Mouse (Mus musculus): ENCODE measurements around the gene 4932414N04Rik. TPM values are rescaled to one million over a fixed set of nuclear protein-coding genes. Genes with fewer than 3 reads are reported as not detected.
A peak's percentile ranks its signal among the peaks of the same experiment; 100 is the strongest.

The 4932414N04Rik gene
- polyA plus RNA-seq, 1 experiment from 2014 or later = not detected

DNA sequence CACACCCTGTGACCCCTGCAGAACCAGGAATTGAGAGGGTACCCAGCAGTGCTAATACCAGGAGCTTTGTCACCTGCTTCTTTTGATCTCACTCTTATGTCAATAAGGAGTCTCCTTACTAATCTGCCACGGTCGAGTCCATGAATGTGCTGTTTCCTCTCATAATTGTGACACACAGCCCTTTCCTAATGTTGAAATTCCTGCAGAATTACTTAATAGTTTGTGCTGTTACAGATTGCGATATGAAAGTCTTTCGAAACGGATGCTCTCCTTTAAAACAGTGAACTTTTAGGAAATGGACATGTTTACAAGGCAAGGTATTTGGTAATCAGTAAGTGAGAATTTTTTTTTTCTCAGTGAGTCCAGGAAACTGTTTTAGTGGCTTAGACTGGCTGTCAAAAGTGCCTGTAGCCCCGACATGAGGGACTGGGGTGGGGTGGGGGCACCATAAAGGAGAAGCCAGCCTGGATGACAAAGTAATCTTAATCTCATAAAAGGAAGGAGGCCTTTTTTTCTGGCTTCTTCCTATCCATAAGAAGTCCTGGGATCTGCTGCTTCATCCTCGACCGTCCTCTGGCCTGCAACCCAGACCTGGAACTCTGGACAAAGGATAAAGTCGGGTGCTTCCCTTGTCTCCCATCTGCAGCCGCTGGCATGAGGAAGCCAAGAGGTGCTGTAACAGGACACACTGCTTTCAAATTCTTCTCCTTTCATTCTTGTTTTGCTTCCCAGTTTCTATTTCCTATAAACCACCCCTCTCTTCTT lies 139.9 kb downstream of the 4932414N04Rik start:
- ATAC-seq (ENCODE audit: low FRiP score) = no peak

DNA sequence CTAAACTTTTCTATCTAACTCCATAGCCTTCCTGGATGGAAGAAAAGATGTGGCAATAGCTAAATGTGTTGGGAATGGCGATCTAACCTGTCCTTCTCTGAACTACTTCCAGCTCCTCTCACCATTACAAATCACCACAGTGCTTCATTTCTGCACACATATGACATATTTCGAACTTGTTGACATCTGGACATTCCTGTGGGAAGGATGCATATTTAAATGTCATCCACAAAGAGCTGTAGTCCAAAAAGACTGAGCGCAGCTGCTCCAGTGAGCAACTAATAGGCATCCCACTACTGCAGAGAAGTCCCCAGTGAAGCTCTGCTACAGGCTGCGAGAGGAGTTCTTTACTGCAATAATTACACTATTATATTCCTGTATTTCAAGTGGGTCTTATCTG lies 140.8 kb downstream of the 4932414N04Rik start:
- Histone ChIP-seq H3K27ac (ENCODE audit: low read depth, low read length) (no peak overlapping the region), H3K9me3 (ENCODE audit: control insufficient read depth, low read length) (no peaks in the 10 kb centered on the region), H3K9ac (ENCODE audit: low read length) (no peak overlapping the region), H3K36me3 (ENCODE audit: control insufficient read depth, insufficient read depth, low read length) (no peaks in the 10 kb centered on the region), H3K4me1 (ENCODE audit: control insufficient read depth, insufficient read depth, low read length) (no peaks in the 10 kb centered on the region), H3K4me3 (ENCODE audit: low read depth, low read length) (no peak overlapping the region), H3K4me2 (no peak overlapping the region), H3K27me3 (ENCODE audit: control insufficient read depth, insufficient read depth, low read length) (no peaks in the 10 kb centered on the region)
- DNase-seq (ENCODE audit: low spot score, missing footprints) = peak; percentile 82
- ATAC-seq (ENCODE audit: low FRiP score) = no peak
- 82% methylated on average over 4 of the region's 4 CpGs for WGBS

More for the DNA sequence above, 139.9 kb downstream of the 4932414N04Rik start:
- Histone ChIP-seq H3K4me3 (ENCODE audit: low read depth, low read length) (no peak overlapping the region), H3K36me3 (ENCODE audit: control insufficient read depth, insufficient read depth, low read length) (no peaks in the 10 kb centered on the region), H3K27ac (ENCODE audit: low read depth, low read length) (no peak overlapping the region), H3K4me2 (no peak overlapping the region), H3K9ac (ENCODE audit: low read length) (no peak overlapping the region), H3K4me1 (ENCODE audit: control insufficient read depth, insufficient read depth, low read length) (no peaks in the 10 kb centered on the region), H3K9me3 (ENCODE audit: control insufficient read depth, low read length) (no peaks in the 10 kb centered on the region), H3K27me3 (ENCODE audit: control insufficient read depth, insufficient read depth, low read length) (no peaks in the 10 kb centered on the region)
- WGBS = 68% methylated on average over 10 of the region's 10 CpGs
- DNase-seq (ENCODE audit: low spot score, missing footprints) = peak; percentile 4

Other genes starting within 250 kb of the 4932414N04Rik start
- gene Stk39, start 184.2 kb upstream of the 4932414N04Rik start, polyA plus RNA-seq (2014; fragmentation: Nextera tagmentation; extraction: Ambion mirVana) = 51.9 and 52.5 TPM in 2 replicates
- gene 4933409G03Rik, start 74.1 kb upstream of the 4932414N04Rik start, polyA plus RNA-seq (2014; fragmentation: Nextera tagmentation; extraction: Ambion mirVana) = not detected in 2 replicates
- 32.1 and 34.0 TPM in 2 replicates for gene Cers6, start 205.0 kb downstream of the 4932414N04Rik start, polyA plus RNA-seq (2014; fragmentation: Nextera tagmentation; extraction: Ambion mirVana)

Measured in midbrain, embryonic 11.5 days (tissue).